ENCODE assay signal across 8 mouse cellular contexts in genomic region chr5:92503856-92504618, GRCm38 (mm10). TPM values are rescaled to one million over a fixed set of nuclear protein-coding genes. Genes with fewer than 3 reads are reported as not detected.
A peak's percentile ranks its signal among the peaks of the same experiment; 100 is the strongest.
DNase-seq lines count a peak whose midpoint lies in the region; ATAC-seq lines count a peak whose summit lies in the region.

No protein-coding gene starts in this region.

- no peaks in the 10 kb centered on the region for H3K9me3 ChIP-seq in kidney, embryonic 14.5 days (ENCODE audit: control insufficient read depth, low read length)
- H3K9me3 ChIP-seq in hindbrain, embryonic 12.5 days (replicated peaks): no peaks in the 10 kb centered on the region
- no peaks in the 10 kb centered on the region for H3K9me3 ChIP-seq in midbrain, embryonic 13.5 days

- intact Hi-C loops in left cerebral cortex, postnatal 14 days (cut with DNase I): loop anchor here (2.0 kb wide), 1 partner anchor 47 kb away; no protein-coding TSS in a partner anchor

- peaks cover 19% of the 10 kb centered on the region for H3K4me1 ChIP-seq in kidney, embryonic 14.5 days (ENCODE audit: control insufficient read depth, insufficient read depth, low read length)
- peaks cover 28% of the 10 kb centered on the region for H3K4me1 ChIP-seq in hindbrain, embryonic 12.5 days
- H3K4me1 ChIP-seq in midbrain, embryonic 13.5 days (replicated peaks): peaks cover 37% of the 10 kb centered on the region

- H3K27me3 ChIP-seq in kidney, embryonic 14.5 days (ENCODE audit: control insufficient read depth, insufficient read depth, low read length): no peaks in the 10 kb centered on the region
- no peaks in the 10 kb centered on the region for H3K27me3 ChIP-seq in hindbrain, embryonic 12.5 days
- H3K27me3 ChIP-seq in midbrain, embryonic 13.5 days: no peaks in the 10 kb centered on the region

- peak overlapping the region; percentile 79; the same call in 1 of the 2 replicates for H3K9ac ChIP-seq in kidney, embryonic 14.5 days (ENCODE audit: low read depth, low read length)
- peak overlapping the region; percentile 95 for H3K9ac ChIP-seq in hindbrain, embryonic 12.5 days
- peak overlapping the region; percentile 90 for H3K9ac ChIP-seq in midbrain, embryonic 13.5 days (replicated peaks)

- 36% methylated on average over 7 of the region's 7 CpGs for WGBS in kidney, embryonic 14.5 days
- WGBS in hindbrain, embryonic 12.5 days: 26% methylated on average over 7 of the region's 7 CpGs
- 27% methylated on average over 7 of the region's 7 CpGs for WGBS in midbrain, embryonic 13.5 days

- H3K27ac ChIP-seq in kidney, embryonic 14.5 days (ENCODE audit: low read depth, low read length): no peak overlapping the region; the same call in 1 of the 2 replicates
- H3K27ac ChIP-seq in hindbrain, embryonic 12.5 days: peak overlapping the region; percentile 99
- H3K27ac ChIP-seq in midbrain, embryonic 13.5 days: peak overlapping the region; percentile 97

- no peak for ATAC-seq in kidney, embryonic 14.5 days (ENCODE audit: low FRiP score, low TSS enrichment)
- ATAC-seq in hindbrain, embryonic 12.5 days (ENCODE audit: low FRiP score): no peak
- ATAC-seq in midbrain, embryonic 13.5 days: no peak; the same call in 1 of the 2 replicates
- no peak for ATAC-seq in CD4-positive, CD25-positive, alpha-beta regulatory T cell, adult 4 months

- no peaks in the 10 kb centered on the region for H3K36me3 ChIP-seq in kidney, embryonic 14.5 days (ENCODE audit: control insufficient read depth, insufficient read depth, low read length)
- H3K36me3 ChIP-seq in hindbrain, embryonic 12.5 days: no peaks in the 10 kb centered on the region
- no peaks in the 10 kb centered on the region for H3K36me3 ChIP-seq in midbrain, embryonic 13.5 days

- peak overlapping the region; percentile 77 for H3K4me3 ChIP-seq in kidney, embryonic 14.5 days (ENCODE audit: low read length)
- peak overlapping the region; percentile 91 for H3K4me3 ChIP-seq in hindbrain, embryonic 12.5 days
- H3K4me3 ChIP-seq in midbrain, embryonic 13.5 days (replicated peaks): peak overlapping the region; percentile 64

- DNase-seq in kidney, adult 9 months: no peak
- peak; percentile 28 for DNase-seq in MN1 (ENCODE audit: low spot score)
- DNase-seq in left cerebral cortex, postnatal 14 days (ENCODE audit: low spot score in 2 of 2): no peak
- DNase-seq in right cerebral cortex, adult 18-20 months: no peak

- H3K4me2 ChIP-seq in kidney, embryonic 14.5 days (replicated peaks; ENCODE audit: low read depth, low read length): peak overlapping the region; percentile 54
- H3K4me2 ChIP-seq in hindbrain, embryonic 12.5 days (replicated peaks): peak overlapping the region; percentile 65
- peak overlapping the region; percentile 68 for H3K4me2 ChIP-seq in midbrain, embryonic 13.5 days (replicated peaks)

RNA-seq across cellular contexts. Expression of gene Scarb2, which starts 2.6 kb away (rescaled TPM):
- 5.7 and 7.1 TPM in 2 replicates for polyA plus RNA-seq in kidney, embryonic 14.5 days (2014; fragmentation: Nextera tagmentation; extraction: Ambion mirVana)
- polyA plus RNA-seq in hindbrain, embryonic 12.5 days (2016; fragmentation: Nextera tagmentation; extraction: Ambion mirVana): 16.2 and 17.1 TPM in 2 replicates
- polyA plus RNA-seq in midbrain, embryonic 13.5 days (2015; fragmentation: Nextera tagmentation; extraction: Ambion mirVana): 21.0 and 21.8 TPM in 2 replicates
- 10 to 100 TPM in 1 of 2 experiments, 1 to 10 TPM in 1; 9.1 to 13.0 TPM for polyA plus RNA-seq in CD4-positive, CD25-positive, alpha-beta regulatory T cell, adult 4 months (2017; shearing (Covaris generic))
- total RNA-seq in left cerebral cortex, postnatal 14 days (2021): 10 to 100 TPM; 81.8 to 82.3 TPM

RNA-seq across cellular contexts. Expression of gene Fam47e, which starts 50.8 kb away (rescaled TPM):
- polyA plus RNA-seq in kidney, embryonic 14.5 days (2014; fragmentation: Nextera tagmentation; extraction: Ambion mirVana): not detected in 2 replicates
- not detected in 2 replicates for polyA plus RNA-seq in hindbrain, embryonic 12.5 days (2016; fragmentation: Nextera tagmentation; extraction: Ambion mirVana)
- not detected in 2 replicates for polyA plus RNA-seq in midbrain, embryonic 13.5 days (2015; fragmentation: Nextera tagmentation; extraction: Ambion mirVana)
- polyA plus RNA-seq in CD4-positive, CD25-positive, alpha-beta regulatory T cell, adult 4 months (2017; shearing (Covaris generic)): not detected
- total RNA-seq in left cerebral cortex, postnatal 14 days (2021): under 1 TPM in 1 of 2 experiments, not detected in 1; 0.49 TPM
